Comparison of ENCODE assay signal across 13 mouse cellular contexts in genomic region chr14:25534396-25534769, GRCm38 (mm10).
DNase-seq lines count a peak whose midpoint lies in the region; ATAC-seq lines count a peak whose summit lies in the region.
"Had no signal": no experiment of that assay in that cellular context is flagged by ENCODE, and none has a peak within 500 bp of the region (broad histone marks: within the 10 kb centered on the region; RNA-seq: fewer than 3 reads in every experiment).

No protein-coding gene starts in this region.

- H3K9ac ChIP-seq in heart, embryonic 15.5 days: no peak overlapping the region
- no peak overlapping the region for H3K9ac ChIP-seq in neural tube, embryonic 13.5 days
- H3K9ac ChIP-seq in neural tube, embryonic 15.5 days (replicated peaks): no peak overlapping the region
- peak overlapping the region; percentile 51 for H3K9ac ChIP-seq in liver, embryonic 13.5 days

- H3K36me3 ChIP-seq in heart, embryonic 15.5 days: peaks cover 18% of the 10 kb centered on the region; the same call in 1 of the 2 replicates
- peaks cover 35% of the 10 kb centered on the region for H3K36me3 ChIP-seq in neural tube, embryonic 13.5 days
- peaks cover 15% of the 10 kb centered on the region; the same call in 1 of the 2 replicates for H3K36me3 ChIP-seq in neural tube, embryonic 15.5 days
- peaks cover 16% of the 10 kb centered on the region for H3K36me3 ChIP-seq in liver, embryonic 13.5 days

- no peak overlapping the region for H3K4me2 ChIP-seq in heart, embryonic 15.5 days
- H3K4me2 ChIP-seq in neural tube, embryonic 13.5 days: no peak overlapping the region
- H3K4me2 ChIP-seq in neural tube, embryonic 15.5 days: no peak overlapping the region
- peak overlapping the region; percentile 36 for H3K4me2 ChIP-seq in liver, embryonic 13.5 days

- intact Hi-C loops in left cerebral cortex, postnatal 25 days (cut with DNase I): no loop called here

- H3K4me3 ChIP-seq in heart, embryonic 15.5 days: no peak overlapping the region
- no peak overlapping the region for H3K4me3 ChIP-seq in neural tube, embryonic 13.5 days
- H3K4me3 ChIP-seq in neural tube, embryonic 15.5 days (replicated peaks): no peak overlapping the region
- H3K4me3 ChIP-seq in liver, embryonic 13.5 days (replicated peaks): no peak overlapping the region

- no peaks in the 10 kb centered on the region for H3K27me3 ChIP-seq in heart, embryonic 15.5 days
- no peaks in the 10 kb centered on the region for H3K27me3 ChIP-seq in neural tube, embryonic 13.5 days
- no peaks in the 10 kb centered on the region for H3K27me3 ChIP-seq in neural tube, embryonic 15.5 days (replicated peaks)
- no peaks in the 10 kb centered on the region for H3K27me3 ChIP-seq in liver, embryonic 13.5 days

- no peaks in the 10 kb centered on the region for H3K9me3 ChIP-seq in heart, embryonic 15.5 days (replicated peaks)
- no peaks in the 10 kb centered on the region for H3K9me3 ChIP-seq in neural tube, embryonic 13.5 days
- no peaks in the 10 kb centered on the region for H3K9me3 ChIP-seq in neural tube, embryonic 15.5 days (replicated peaks)
- no peaks in the 10 kb centered on the region for H3K9me3 ChIP-seq in liver, embryonic 13.5 days (replicated peaks)

- DNase-seq in heart, adult 9 months (ENCODE audit: low spot score in 2 of 2): no peak
- no peak for DNase-seq in liver, embryonic 13.5 days
- no peak for DNase-seq in left cerebral cortex, adult 18-20 months (ENCODE audit: low spot score in 2 of 2)
- no peak for DNase-seq in urinary bladder, postnatal 36 days (ENCODE audit: low spot score in 2 of 2)
- DNase-seq in left cerebral cortex, postnatal 25 days (ENCODE audit: low spot score in 2 of 2): no peak
- DNase-seq: cerebellum, adult 9-11 months; gastrocnemius, postnatal 10 days; right cerebral cortex, adult 18-20 months; thymus, adult 18-20 months had no signal

- peak; percentile 3; the same call in 1 of the 2 replicates for ATAC-seq in heart, embryonic 15.5 days (replicated peaks; ENCODE audit: insufficient number of reproducible peaks, insufficient read depth, low FRiP score, low read depth)
- no peak for ATAC-seq in neural tube, embryonic 13.5 days (ENCODE audit: low read depth)
- ATAC-seq in neural tube, embryonic 15.5 days (ENCODE audit: low FRiP score): no peak
- ATAC-seq in liver, embryonic 13.5 days (ENCODE audit: low read depth): peak; percentile 67
- ATAC-seq: CD4-positive, CD25-positive, alpha-beta regulatory T cell, adult 4 months had no signal

- peaks cover 74% of the 10 kb centered on the region for H3K4me1 ChIP-seq in heart, embryonic 15.5 days (replicated peaks)
- peaks cover 49% of the 10 kb centered on the region for H3K4me1 ChIP-seq in neural tube, embryonic 13.5 days (replicated peaks)
- H3K4me1 ChIP-seq in neural tube, embryonic 15.5 days: peaks cover 42% of the 10 kb centered on the region
- H3K4me1 ChIP-seq in liver, embryonic 13.5 days (replicated peaks): peaks cover 82% of the 10 kb centered on the region

- H3K27ac ChIP-seq in heart, embryonic 15.5 days: peak overlapping the region; percentile 58
- peak overlapping the region; percentile 38; the same call in 1 of the 2 replicates for H3K27ac ChIP-seq in neural tube, embryonic 13.5 days (replicated peaks)
- H3K27ac ChIP-seq in neural tube, embryonic 15.5 days (replicated peaks): no peak overlapping the region
- H3K27ac ChIP-seq in liver, embryonic 13.5 days: peak overlapping the region; percentile 72

Comparison
In these comparisons a context has a peak if more than half of its experiments do, and no peak if none do; other contexts are left out.
1. ATAC-seq: peak in heart, embryonic 15.5 days (single experiment) and liver, embryonic 13.5 days (single experiment); none in neural tube, embryonic 13.5 days (single experiment) and neural tube, embryonic 15.5 days (single experiment).